Mouse (Mus musculus) natural killer cell, adult 2 months (primary cell): ENCODE measurements at regions not wholly inside any gene's neighbourhood (a gene's known extent, or its start where the extent isn't known, plus 50 kb on each side); places are given as distances from the start of the nearest gene placed in this dataset.

Source experiments
- DNase-seq, 2 experiments: peaks; one replicate each; pipeline ENCODE4 v3.0.0; 2022; ENCODE audit warnings: low spot score in 2 of 2

GRCm38 (mm10) chr4:131272060-131272459, 327.9 kb downstream of the Matn1 start:
- no peak for DNase-seq

- DNase-seq: no peak
Observed at GRCm38 (mm10) chr4:131293560-131293959, 349.4 kb downstream of the Matn1 start.

GRCm38 (mm10) chr4:131298011-131298674, 354.0 kb downstream of the Matn1 start:
- no peak for DNase-seq

GRCm38 (mm10) chr4:131303936-131304335, 359.8 kb downstream of the Matn1 start:
- no peak for DNase-seq

- no peak for DNase-seq
Observed at GRCm38 (mm10) chr4:131304361-131304777, 360.2 kb downstream of the Matn1 start.

GRCm38 (mm10) chr4:131314231-131314630, 370.0 kb downstream of the Matn1 start:
- DNase-seq: no peak

GRCm38 (mm10) chr4:131316041-131316440, 371.9 kb downstream of the Matn1 start:
- DNase-seq: no peak

- no peak for DNase-seq
Observed at GRCm38 (mm10) chr4:131322323-131322722, 378.1 kb downstream of the Matn1 start.

GRCm38 (mm10) chr4:131324486-131324885, 380.3 kb downstream of the Matn1 start:
- DNase-seq: no peak

- DNase-seq: no peak
Observed at GRCm38 (mm10) chr4:131325200-131325599, 381.0 kb downstream of the Matn1 start.

GRCm38 (mm10) chr4:131325609-131326008, 381.4 kb downstream of the Matn1 start:
- DNase-seq: no peak

GRCm38 (mm10) chr4:131329398-131329797, 385.2 kb downstream of the Matn1 start:
- DNase-seq: no peak

- DNase-seq: no peak
Observed at GRCm38 (mm10) chr4:131331646-131332045, 387.5 kb downstream of the Matn1 start.

- DNase-seq: no peak
Observed at GRCm38 (mm10) chr4:131336801-131337200, 392.6 kb downstream of the Matn1 start.

- no peak for DNase-seq
Observed at GRCm38 (mm10) chr4:131340993-131341695, 397.0 kb downstream of the Matn1 start.

GRCm38 (mm10) chr4:131346727-131347126, 402.5 kb downstream of the Matn1 start:
- no peak for DNase-seq

- DNase-seq: no peak
Observed at GRCm38 (mm10) chr4:131350268-131350667, 406.1 kb downstream of the Matn1 start.

GRCm38 (mm10) chr4:131354908-131355307, 410.7 kb downstream of the Matn1 start:
- DNase-seq: no peak

GRCm38 (mm10) chr4:131355526-131355991, 411.4 kb downstream of the Matn1 start:
- DNase-seq: no peak

GRCm38 (mm10) chr4:131356316-131356715, 412.1 kb downstream of the Matn1 start:
- DNase-seq: no peak

- DNase-seq: no peak
Observed at GRCm38 (mm10) chr4:131363030-131363429, 418.8 kb downstream of the Matn1 start.

- DNase-seq: peak in 1 of 2 experiments; percentile 4
Observed at GRCm38 (mm10) chr4:131364671-131365252, 420.6 kb downstream of the Matn1 start.

GRCm38 (mm10) chr4:131366006-131366405, 421.8 kb downstream of the Matn1 start:
- DNase-seq: no peak
